Mouse (Mus musculus): ENCODE measurements around the gene Taf4. TPM values are rescaled to one million over a fixed set of nuclear protein-coding genes. Genes with fewer than 3 reads are reported as not detected.

Gene Taf4
- total RNA-seq, 2 experiments from 2014 or later, result 11.0 to 39.6 TPM

- no peak for ATAC-seq (replicated peaks; ENCODE audit: low FRiP score, poor library complexity, severe bottlenecking)
Observed at GRCm38 (mm10) chr2:179985695-179986094, 9.2 kb upstream of the Taf4 start.

- ATAC-seq (replicated peaks; ENCODE audit: low FRiP score, poor library complexity, severe bottlenecking), result no peak
Observed at GRCm38 (mm10) chr2:179984830-179985229, 8.4 kb upstream of the Taf4 start.

GRCm38 (mm10) chr2:179982715-179983114, 6.3 kb upstream of the Taf4 start:
- no peak for ATAC-seq (replicated peaks; ENCODE audit: low FRiP score, poor library complexity, severe bottlenecking)

DNA sequence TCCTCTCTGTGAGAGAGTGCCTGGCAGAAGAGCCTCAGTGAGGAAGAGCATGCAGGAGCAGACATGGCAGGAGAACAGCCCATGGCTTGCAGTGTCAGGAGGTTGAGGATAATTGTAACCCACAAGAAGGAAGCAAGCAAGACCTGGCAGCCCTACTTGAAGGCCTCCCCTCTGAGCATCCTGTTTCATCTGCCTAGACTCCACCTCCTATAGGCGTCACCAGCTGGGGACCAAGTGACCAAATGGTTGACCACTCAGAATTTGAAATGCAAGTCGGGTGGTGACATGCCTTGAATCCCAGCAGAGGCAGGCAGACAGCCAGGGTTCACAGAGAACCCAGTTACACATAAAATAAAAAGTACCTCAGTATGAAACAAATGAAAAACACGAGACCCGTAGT, 4.2 kb upstream of the Taf4 start:
- ATAC-seq (replicated peaks; ENCODE audit: low FRiP score, poor library complexity, severe bottlenecking), result no peak

- no peak for ATAC-seq (replicated peaks; ENCODE audit: low FRiP score, poor library complexity, severe bottlenecking)
Observed at GRCm38 (mm10) chr2:179979836-179980235, 3.4 kb upstream of the Taf4 start.

- ATAC-seq (replicated peaks; ENCODE audit: low FRiP score, poor library complexity, severe bottlenecking), result no peak
Observed at GRCm38 (mm10) chr2:179978250-179978649, 1.8 kb upstream of the Taf4 start.

DNA sequence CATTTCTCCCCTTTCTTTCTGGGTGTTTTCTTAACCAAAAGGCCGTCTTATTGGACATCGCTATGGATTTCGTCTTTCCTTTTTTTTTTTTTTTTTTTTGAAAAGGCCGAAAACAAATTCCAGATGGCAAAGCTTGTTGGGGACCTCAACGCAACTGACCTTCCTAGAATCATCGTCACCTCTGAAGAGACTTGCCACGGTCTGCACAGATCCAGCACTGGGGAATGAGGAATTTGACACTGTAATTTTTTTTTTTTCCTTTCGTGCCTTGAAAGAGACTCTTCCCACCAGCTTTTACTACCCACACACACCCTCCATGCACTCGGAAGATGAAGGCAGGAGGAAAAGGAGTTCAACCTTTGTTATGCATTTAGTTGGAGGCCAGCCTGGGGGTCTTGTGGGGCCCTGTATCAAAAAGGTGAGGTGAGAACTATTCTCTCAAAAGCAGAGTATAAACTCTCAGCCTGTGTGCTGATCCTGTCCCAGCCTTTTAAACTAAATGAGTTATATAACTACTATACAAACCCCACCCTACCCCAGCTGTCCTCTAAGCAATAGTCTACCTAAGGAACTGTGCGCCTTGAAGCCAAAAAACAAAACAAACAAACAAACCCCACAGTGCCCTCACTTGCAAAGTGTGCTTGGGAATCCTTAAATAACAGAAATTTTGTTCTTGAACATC, 1.0 kb upstream of the Taf4 start:
- ATAC-seq (replicated peaks; ENCODE audit: low FRiP score, poor library complexity, severe bottlenecking), result no peak

- ATAC-seq (replicated peaks; ENCODE audit: low FRiP score, poor library complexity, severe bottlenecking), result no peak
Observed at GRCm38 (mm10) chr2:179976295-179976627, 185 bp downstream of the Taf4 start.

DNA sequence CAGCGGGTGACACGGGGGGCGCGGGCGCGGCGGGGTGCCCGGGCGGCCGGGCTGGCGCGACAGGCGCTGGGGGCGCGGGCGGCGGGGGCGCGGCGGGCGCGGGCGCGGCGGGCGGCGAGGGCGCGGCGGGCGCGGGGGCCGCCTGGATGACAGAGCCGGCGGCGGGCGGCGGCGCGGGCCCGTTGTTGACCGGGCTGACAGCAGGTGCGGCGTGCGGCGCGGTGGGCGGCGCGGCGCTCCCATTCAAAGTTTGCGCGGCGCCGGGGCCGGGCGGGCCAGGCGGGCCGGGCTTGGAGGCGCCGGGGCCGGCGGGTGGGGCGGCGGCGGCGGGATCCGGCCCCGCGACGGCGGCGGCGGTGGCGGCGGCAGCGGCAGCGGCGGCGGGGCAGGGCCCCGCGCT, 595 bp downstream of the Taf4 start:
- ATAC-seq (replicated peaks; ENCODE audit: low FRiP score, poor library complexity, severe bottlenecking), result no peak

DNA sequence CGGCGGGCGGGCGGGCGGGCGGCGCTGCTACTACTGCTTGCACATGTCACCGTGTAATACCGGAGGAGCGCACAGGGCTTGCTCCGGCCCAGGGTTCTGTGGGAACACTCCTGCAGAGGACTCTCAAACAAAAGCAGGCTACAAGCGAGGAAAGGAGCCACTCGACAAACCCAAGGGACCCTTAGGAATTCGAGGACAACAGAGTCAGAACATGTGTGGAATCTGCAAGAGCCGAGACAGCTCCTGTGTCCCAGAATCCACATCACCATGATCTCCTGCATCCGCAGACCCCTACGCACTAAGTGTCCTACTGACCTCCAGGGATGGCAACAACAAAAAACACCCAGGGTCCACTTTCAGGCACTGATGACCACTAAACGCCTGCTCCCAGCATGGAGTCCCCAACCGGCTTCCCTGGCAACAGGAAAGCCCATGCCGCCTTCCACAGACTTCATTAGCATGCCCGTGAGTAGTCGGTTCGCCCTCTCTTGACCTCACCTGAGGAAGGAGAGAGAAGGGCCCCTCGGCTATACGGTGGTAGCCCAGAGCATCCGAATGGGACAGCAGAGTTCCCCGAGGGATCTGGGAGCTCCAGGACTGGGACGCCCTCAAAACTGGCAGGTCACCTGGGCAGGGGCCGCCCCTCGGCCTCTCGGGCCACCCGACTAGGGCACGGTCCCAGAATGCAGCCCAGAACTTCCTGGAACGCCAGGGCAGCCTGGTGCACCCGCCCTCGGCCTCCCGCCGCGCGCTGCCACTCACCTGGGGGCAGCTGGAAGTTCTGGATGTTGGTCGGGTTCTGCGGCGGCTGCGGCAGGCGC, 1.6 kb downstream of the Taf4 start:
- ATAC-seq (replicated peaks; ENCODE audit: low FRiP score, poor library complexity, severe bottlenecking), result no peak

GRCm38 (mm10) chr2:179973871-179974628, 2.4 kb downstream of the Taf4 start:
- ATAC-seq (replicated peaks; ENCODE audit: low FRiP score, poor library complexity, severe bottlenecking), result no peak

DNA sequence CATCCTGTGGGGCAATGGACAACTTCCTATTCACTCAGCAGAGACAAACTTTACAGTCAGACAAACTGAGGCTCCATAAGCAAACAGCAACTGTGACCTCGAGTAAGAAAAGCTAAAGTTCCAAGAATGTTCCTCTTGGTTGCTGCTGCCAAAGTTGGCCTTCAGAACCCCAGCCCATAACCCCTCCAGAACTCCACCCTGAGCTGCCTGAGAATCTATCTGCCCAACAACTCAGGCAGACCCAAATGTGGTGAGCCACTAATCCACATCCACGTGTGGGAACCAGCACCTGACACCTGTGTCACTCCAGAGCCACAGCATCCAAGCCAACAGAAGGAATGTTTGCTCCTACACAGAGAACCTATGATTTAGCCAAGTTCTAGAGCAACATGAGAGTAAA, 4.0 kb downstream of the Taf4 start:
- ATAC-seq (replicated peaks; ENCODE audit: low FRiP score, poor library complexity, severe bottlenecking), result no peak

DNA sequence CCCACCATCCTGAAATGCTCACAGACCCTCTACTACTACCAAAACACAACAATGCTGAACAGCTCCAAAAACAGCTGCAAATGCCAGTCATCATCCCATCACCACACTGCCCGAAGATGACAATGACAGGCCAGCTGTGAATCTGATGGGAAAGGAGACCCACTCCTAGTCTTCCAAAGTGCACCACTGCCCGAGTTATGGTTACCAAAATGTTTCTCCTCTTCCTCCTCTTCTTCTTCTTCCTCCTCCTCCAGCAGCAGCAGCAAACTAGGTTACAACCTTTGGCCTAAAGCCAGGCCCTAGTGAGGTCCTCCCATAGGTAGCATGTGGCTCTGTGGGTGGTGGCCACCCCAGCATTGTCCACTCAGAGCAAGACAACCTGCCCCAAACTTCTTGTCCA, 4.6 kb downstream of the Taf4 start:
- no peak for ATAC-seq (replicated peaks; ENCODE audit: low FRiP score, poor library complexity, severe bottlenecking)

DNA sequence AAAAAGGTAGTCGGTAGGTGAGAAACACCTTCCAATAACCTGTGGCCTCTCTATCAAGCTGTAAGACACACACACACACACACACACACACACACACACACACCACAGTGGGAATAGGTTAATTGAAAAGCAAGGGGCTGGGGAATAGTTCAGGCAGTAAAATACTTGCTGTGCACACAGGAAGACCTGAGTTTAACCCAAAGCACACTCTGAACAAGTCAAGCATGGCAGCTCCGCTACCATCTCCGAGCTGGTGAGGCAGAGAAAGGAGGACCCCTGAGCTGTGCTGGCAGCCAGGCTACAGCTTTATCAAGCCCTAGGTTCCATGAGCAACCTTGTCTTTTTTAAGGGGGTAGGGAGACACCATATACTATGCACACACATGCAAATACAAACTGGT, 7.3 kb downstream of the Taf4 start:
- ATAC-seq (replicated peaks; ENCODE audit: low FRiP score, poor library complexity, severe bottlenecking), result no peak

DNA sequence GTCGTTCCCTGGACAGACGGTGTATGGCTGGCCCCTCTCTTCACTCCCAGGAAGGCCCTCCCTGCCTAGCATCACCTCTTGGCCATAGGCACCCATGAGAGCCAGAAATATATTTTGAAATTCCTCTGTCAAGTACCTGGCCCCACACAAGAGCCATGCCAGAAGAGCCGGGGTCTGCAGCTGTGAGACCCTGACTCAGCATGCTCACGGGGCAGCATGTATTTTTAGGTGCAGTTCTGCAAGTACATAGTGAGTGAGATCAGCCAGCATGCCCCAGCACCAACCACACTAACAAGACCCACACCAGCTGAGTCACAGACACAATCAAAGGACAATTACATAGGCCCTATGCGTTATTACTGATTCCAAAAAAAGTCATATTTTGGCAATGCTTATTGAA, 8.8 kb downstream of the Taf4 start:
- no peak for ATAC-seq (replicated peaks; ENCODE audit: low FRiP score, poor library complexity, severe bottlenecking)

- no peak for ATAC-seq (replicated peaks; ENCODE audit: low FRiP score, poor library complexity, severe bottlenecking)
Observed at GRCm38 (mm10) chr2:179961420-179961819, 15.0 kb downstream of the Taf4 start.

DNA sequence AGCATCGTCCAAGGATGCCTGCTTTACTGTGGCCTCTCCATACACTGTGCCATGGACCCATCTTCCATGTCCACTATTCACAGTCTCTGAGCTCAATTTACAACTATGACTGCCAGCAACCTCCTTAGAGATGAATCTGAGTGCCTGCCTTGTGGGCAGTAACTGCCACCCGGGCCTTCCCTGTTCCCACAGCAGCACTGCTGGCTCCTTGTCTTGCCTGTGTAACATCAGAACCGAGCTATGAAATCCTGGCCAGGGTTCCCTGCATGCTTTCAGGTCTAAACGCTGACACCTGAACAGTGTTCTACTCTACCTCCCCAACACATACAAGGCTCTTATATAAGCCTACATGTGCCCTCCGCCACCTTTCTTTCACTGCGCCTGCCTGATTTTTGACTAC, 16.1 kb downstream of the Taf4 start:
- ATAC-seq (replicated peaks; ENCODE audit: low FRiP score, poor library complexity, severe bottlenecking), result no peak

DNA sequence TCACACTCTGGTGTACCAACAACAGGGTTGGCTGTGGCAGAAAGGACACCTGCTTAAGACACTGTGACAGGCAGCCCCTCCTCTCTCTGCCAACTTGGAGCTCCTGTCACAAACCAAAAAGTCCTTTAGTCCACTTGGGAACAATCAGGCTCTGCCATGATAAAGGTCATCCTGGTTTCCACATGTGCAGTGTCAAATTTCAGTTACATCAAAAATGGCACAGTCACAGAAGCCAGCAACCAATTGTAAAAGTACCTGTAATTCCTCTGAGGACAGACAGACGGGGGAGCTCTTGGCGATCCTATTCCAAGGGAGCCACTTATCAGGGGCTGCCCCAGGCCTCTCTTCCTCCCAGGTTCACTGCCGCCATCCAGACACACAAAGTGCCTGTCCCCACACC, 17.1 kb downstream of the Taf4 start:
- ATAC-seq (replicated peaks; ENCODE audit: low FRiP score, poor library complexity, severe bottlenecking), result no peak

DNA sequence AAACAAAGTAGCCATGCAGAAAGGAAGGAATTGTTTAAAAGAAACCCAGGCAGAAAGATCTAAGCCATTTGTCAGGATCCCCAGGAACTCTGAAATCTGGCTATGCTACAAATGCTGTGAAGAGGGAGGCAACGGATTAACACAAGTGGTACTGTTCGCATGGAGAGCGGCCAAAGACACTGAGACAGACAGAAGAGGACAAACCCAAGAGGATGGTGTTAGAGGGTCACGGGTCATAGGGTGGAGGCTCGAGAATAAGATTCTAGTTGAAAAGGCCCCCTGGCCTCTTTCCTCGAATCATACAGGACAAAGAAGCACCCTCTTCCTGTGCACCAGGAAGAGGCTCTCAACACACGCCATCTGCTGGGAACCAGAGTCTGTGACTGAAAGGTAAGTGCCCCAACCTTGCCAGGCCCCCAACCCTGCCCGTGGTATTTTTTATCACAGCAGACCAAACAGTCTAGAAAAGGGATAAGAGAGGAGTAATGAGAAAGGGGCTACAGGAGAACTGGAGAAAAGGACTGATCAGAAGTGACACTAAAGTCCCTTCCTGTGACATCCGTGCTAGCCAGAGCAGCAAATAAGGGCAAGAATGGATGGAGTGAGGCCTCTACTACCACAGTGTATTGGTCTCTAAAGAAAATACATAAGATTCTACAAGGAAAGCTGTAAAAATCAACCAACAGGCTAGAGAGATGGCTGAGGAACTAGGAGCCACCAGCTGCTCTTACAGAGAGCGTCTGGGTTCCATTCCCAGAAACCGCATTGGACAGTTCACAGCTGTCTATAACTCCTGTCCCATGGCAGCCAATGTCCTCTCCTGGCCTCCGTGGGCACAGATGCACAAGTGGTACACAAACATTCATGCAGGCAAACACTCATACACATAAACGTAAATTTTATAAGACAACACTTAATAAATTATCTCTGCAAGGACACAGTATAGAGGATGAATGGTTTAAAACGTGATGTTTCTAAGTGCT, 24.6 kb downstream of the Taf4 start:
- no peak for ATAC-seq (replicated peaks; ENCODE audit: low FRiP score, poor library complexity, severe bottlenecking)

DNA sequence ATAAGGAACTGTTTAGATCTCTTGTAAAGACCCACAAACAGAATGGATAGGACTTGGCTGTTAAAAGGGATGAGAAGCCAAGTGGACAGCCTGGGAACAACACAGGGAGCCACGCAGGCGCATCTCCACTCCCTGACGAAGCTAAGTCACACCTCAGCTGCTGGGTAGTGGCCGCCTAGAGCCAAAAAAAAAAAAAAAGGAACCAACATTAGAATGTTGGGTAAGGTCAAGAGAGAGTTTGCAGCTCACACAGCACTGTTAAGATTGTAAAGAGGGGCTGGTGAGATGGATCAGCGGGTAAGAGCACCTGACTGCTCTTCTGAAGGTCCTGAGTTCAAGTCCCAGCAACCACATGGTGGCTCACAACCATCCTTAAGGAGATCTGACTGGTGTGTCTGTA, 27.6 kb downstream of the Taf4 start:
- ATAC-seq (replicated peaks; ENCODE audit: low FRiP score, poor library complexity, severe bottlenecking), result no peak
